Mouse (Mus musculus) CH12.LX (cell line): ENCODE measurements around the gene Celsr3. TPM values are rescaled to one million over a fixed set of nuclear protein-coding genes. Genes with fewer than 3 reads are reported as not detected.

Source experiments
- DNase-seq: peaks from one replicate; pipeline ENCODE4 v3.0.0-alpha.2; 2013; ENCODE audit errors: extremely low read depth
- H3K27ac ChIP-seq: 2 replicates; pipeline ENCODE4 v1.5.1; 2012; ENCODE audit warnings: low read depth, mild to moderate bottlenecking, control low read depth, moderate library complexity; ENCODE audit not compliant: insufficient read depth
- H3K27me3 ChIP-seq: replicated peaks from 2 replicates; pipeline ENCODE3; 2012; ENCODE audit warnings: inconsistent platforms
- H3K36me3 ChIP-seq, 2 experiments: replicated peaks in 1 of 2; 2 replicates each; pipeline versions ENCODE3 to v1.6.1; 2012; ENCODE audit warnings: inconsistent platforms in 1 of 2, low read length in 1 of 2, mild to moderate bottlenecking in 1 of 2, mixed read lengths in 1 of 2, moderate library complexity in 1 of 2; ENCODE audit not compliant: control insufficient read depth in 1 of 2, insufficient read depth in 1 of 2
- H3K4me1 ChIP-seq, 2 experiments: 2 replicates each; pipeline ENCODE4 v1.6.1; 2012; ENCODE audit warnings: inconsistent platforms in 1 of 2, moderate library complexity in 1 of 2; ENCODE audit not compliant: insufficient read depth in 2 of 2, control insufficient read depth in 1 of 2
- H3K4me2 ChIP-seq: 2 replicates; pipeline ENCODE4 v1.6.1; 2012; ENCODE audit warnings: low read depth, mild to moderate bottlenecking, control low read depth; ENCODE audit not compliant: poor library complexity, insufficient read depth, severe bottlenecking
- H3K4me3 ChIP-seq, 3 experiments: fragments of 150-350 bp in 1 of 3; sonication (generic) in 1 of 3; replicated peaks in 1 of 3; 2 replicates each; pipeline versions ENCODE3 to v1.5.1; 2011 to 2012; ENCODE audit warnings: low read depth in 2 of 3, low read length in 2 of 3, mild to moderate bottlenecking in 2 of 3, moderate library complexity in 2 of 3, control low read depth in 1 of 3, improper control_type of control experiment in 1 of 3, inconsistent platforms in 1 of 3, mixed read lengths in 1 of 3; ENCODE audit not compliant: poor library complexity in 1 of 3
- H3K79me2 ChIP-seq: replicated peaks from 2 replicates; pipeline ENCODE4 v1.6.1; 2012; ENCODE audit warnings: mild to moderate bottlenecking, moderate library complexity; ENCODE audit not compliant: control insufficient read depth, poor library complexity, insufficient read depth, severe bottlenecking; ENCODE audit errors: extremely low read depth
- H3K9ac ChIP-seq: 2 replicates; pipeline ENCODE4 v1.6.1; 2012; ENCODE audit warnings: low read depth, mild to moderate bottlenecking, control low read depth, moderate library complexity; ENCODE audit not compliant: insufficient read depth
- H3K9me3 ChIP-seq: replicated peaks from 2 replicates; pipeline ENCODE3; 2012; ENCODE audit warnings: low read length, inconsistent platforms, mixed read lengths
- BHLHE40 ChIP-seq: IDR thresholded peaks from 2 replicates; pipeline ENCODE4 v1.6.1; 2011; ENCODE audit warnings: mild to moderate bottlenecking, low read depth, low read length, improper control_type of control experiment
- CHD1 ChIP-seq: IDR thresholded peaks from 2 replicates; pipeline ENCODE4 v1.6.1; 2012; ENCODE audit warnings: low read depth, low read length, improper control_type of control experiment, inconsistent platforms
- CHD2 ChIP-seq: IDR thresholded peaks from 2 replicates; pipeline ENCODE4 v1.6.1; 2011; ENCODE audit warnings: low read length, improper control_type of control experiment
- CTCF ChIP-seq, 2 experiments: IDR thresholded peaks in 1 of 2; conservative IDR thresholded peaks in 1 of 2; 2 replicates each; pipeline ENCODE4 v1.5.1; 2011 to 2012; ENCODE audit warnings: low read depth in 2 of 2, low read length in 2 of 2, improper control_type of control experiment in 1 of 2, inconsistent platforms in 1 of 2, mild to moderate bottlenecking in 1 of 2, moderate library complexity in 1 of 2
- IRF4 ChIP-seq: IDR thresholded peaks from 2 replicates; pipeline ENCODE4 v1.6.1; 2014; ENCODE audit warnings: low read depth, mild to moderate bottlenecking, inconsistent platforms, low read length, improper control_type of control experiment
- JUN ChIP-seq: IDR thresholded peaks from 2 replicates; pipeline ENCODE4 v1.6.1; 2011; ENCODE audit warnings: low read depth, mild to moderate bottlenecking, low read length, improper control_type of control experiment, moderate library complexity; ENCODE audit not compliant: insufficient read depth
- JUND ChIP-seq: conservative IDR thresholded peaks from 2 replicates; pipeline ENCODE4 v1.6.1; 2011; ENCODE audit warnings: low read depth, low read length, improper control_type of control experiment
- MXI1 ChIP-seq: IDR thresholded peaks from 2 replicates; pipeline ENCODE4 v1.6.1; 2011; ENCODE audit warnings: mild to moderate bottlenecking, low read depth, low read length, improper control_type of control experiment
- NELFE ChIP-seq: IDR thresholded peaks from 2 replicates; pipeline ENCODE4 v1.6.1; 2011; ENCODE audit warnings: low read depth, low read length, improper control_type of control experiment
- NRF1 ChIP-seq: IDR thresholded peaks from 2 replicates; pipeline ENCODE4 v1.6.1; 2014; ENCODE audit warnings: low read depth, mild to moderate bottlenecking, inconsistent platforms, low read length, improper control_type of control experiment, moderate library complexity
- RAD21 ChIP-seq: IDR thresholded peaks from 2 replicates; pipeline ENCODE4 v1.6.1; 2011; ENCODE audit warnings: low read depth, mild to moderate bottlenecking, low read length, improper control_type of control experiment, moderate library complexity
- SIN3A ChIP-seq: IDR thresholded peaks from 2 replicates; pipeline ENCODE4 v1.6.1; 2012; ENCODE audit warnings: low read length, improper control_type of control experiment, inconsistent platforms
- SMC3 ChIP-seq: IDR thresholded peaks from 2 replicates; pipeline ENCODE4 v1.6.1; 2011; ENCODE audit warnings: low read depth, low read length, improper control_type of control experiment
- USF1 ChIP-seq: IDR thresholded peaks from 2 replicates; pipeline ENCODE4 v1.6.1; 2014; ENCODE audit warnings: low read depth, mild to moderate bottlenecking, inconsistent platforms, low read length, improper control_type of control experiment
- USF2 ChIP-seq: conservative IDR thresholded peaks from 2 replicates; pipeline ENCODE4 v1.6.1; 2011; ENCODE audit warnings: low read depth, low read length, improper control_type of control experiment
- ZMIZ1 ChIP-seq: IDR thresholded peaks from 2 replicates; pipeline ENCODE4 v1.6.1; 2012; ENCODE audit warnings: low read depth, mild to moderate bottlenecking, inconsistent platforms, low read length, improper control_type of control experiment
- dilution Hi-C: fragments of 300-500 bp; cut with MboI; formaldehyde crosslinking; loops from 2 replicates; pipeline ENCODE4 v1.14.3; 2020; ENCODE audit warnings: low sequenced_read_pairs; ENCODE audit not compliant: extremely low pct_unique_long_range_greater_than_20kb, extremely low pct_ligation_motif_present
- in situ Hi-C: fragments of 300-500 bp; cut with MboI; formaldehyde crosslinking; loops from 3 replicates; pipeline ENCODE4 v1.14.3; 2019; ENCODE audit warnings: low sequenced_read_pairs, low pct_ligation_motif_present, low pct_unique_long_range_greater_than_20kb, mixed read lengths
- polyA plus RNA-seq: library from polyadenylated mRNA; unstranded; fragments of >175 nt; gene quantifications from 2 replicates; pipeline ENCODE4 v1.2.1, GENCODE M21; 2012; ENCODE audit warnings: low read depth; ENCODE audit not compliant: insufficient read length
- total RNA-seq, 2 experiments: library from RNA; depleted of rRNA; stranded (reverse); fragments of 300-350 nt in 1 of 2; fragments of >200 nt in 1 of 2; gene quantifications; 2 replicates each; pipeline ENCODE4 v1.2.3; 2012 to 2014

Celsr3 gene
- total and polyA plus RNA-seq, 3 experiments = 0.04 TPM; not detected in 2

GRCm38 (mm10) chr9:108845390-108845789, 19.3 kb downstream of the Celsr3 start:
- H3K36me3 ChIP-seq = no peaks in the 10 kb centered on the region
- H3K9ac ChIP-seq = no peak overlapping the region
- no peak overlapping the region for H3K4me3 ChIP-seq
- no peak overlapping the region for H3K4me2 ChIP-seq
- peaks cover 80% of the 10 kb centered on the region for H3K27me3 ChIP-seq
- H3K27ac ChIP-seq = no peak overlapping the region
- dilution Hi-C loops (no loop called here), in situ Hi-C loops (no loop called here)
- H3K9me3 ChIP-seq = no peaks in the 10 kb centered on the region
- H3K4me1 ChIP-seq = peaks cover 4 to 6% of the 10 kb centered on the region in 2 experiments; a peak in 1 of 4 replicates
- H3K79me2 ChIP-seq = no peaks in the 10 kb centered on the region
- no peak for DNase-seq
- no peak for TF ChIP-seq NELFE

DNA sequence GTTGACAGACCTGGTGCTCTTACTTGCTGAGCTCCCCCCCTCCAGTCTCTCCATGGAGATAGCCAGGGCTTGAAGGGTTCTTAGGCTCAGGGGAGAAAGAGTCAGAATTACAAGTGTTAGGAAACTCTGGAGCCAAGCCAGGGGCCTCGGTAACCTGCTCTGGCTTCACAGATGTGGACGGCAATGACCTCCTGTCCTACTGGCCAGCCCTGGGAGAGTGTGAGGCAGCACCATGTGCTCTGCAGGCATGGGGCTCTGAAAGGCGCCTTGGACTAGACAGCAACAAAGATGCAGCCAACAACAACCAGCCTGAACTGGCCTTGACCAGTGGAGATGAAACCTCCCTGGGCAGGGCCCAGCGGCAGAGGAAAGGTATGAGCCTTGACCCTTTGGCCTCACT, 21.3 kb downstream of the Celsr3 start:
- dilution Hi-C loops = no loop called here

DNA sequence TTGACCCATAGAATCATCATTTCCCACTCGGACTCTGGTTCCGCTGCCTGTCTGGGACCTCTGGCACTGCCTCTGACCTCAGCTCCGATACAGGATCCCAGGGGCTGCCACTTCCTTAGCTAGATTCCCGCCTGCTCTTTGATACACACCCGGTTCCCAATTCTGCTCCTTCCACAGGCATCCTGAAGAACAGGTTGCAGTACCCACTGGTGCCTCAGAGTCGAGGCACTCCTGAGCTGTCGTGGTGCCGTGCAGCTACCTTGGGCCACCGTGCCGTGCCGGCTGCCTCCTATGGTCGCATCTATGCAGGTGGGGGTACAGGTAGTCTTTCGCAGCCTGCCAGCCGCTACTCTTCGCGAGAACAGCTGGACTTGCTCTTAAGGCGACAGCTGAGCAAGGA, 22.3 kb downstream of the Celsr3 start:
- H3K9me3 ChIP-seq = no peaks in the 10 kb centered on the region
- in situ Hi-C loops (no loop called here), dilution Hi-C loops (no loop called here)
- TF ChIP-seq ZMIZ1 (no peak), USF1 (no peak), SIN3A (no peak), USF2 (no peak), JUN (no peak), IRF4 (no peak), SMC3 (no peak), NELFE (no peak), NRF1 (no peak), CTCF (conservative IDR thresholded peaks at IDR 0.05 in 1 of 2, IDR thresholded peaks at IDR 0.05 in 1 of 2; ENCODE audit: low read depth in 2 of 2, low read length in 2 of 2) (no peak), MXI1 (no peak)
- no peak overlapping the region for H3K9ac ChIP-seq
- no peaks in the 10 kb centered on the region for H3K36me3 ChIP-seq
- no peak overlapping the region for H3K4me3 ChIP-seq
- H3K27ac ChIP-seq = no peak overlapping the region
- no peak overlapping the region for H3K4me2 ChIP-seq
- H3K4me1 ChIP-seq = peaks cover 6 to 25% of the 10 kb centered on the region in 2 experiments; a peak in 3 of 4 replicates
- H3K79me2 ChIP-seq = no peaks in the 10 kb centered on the region
- DNase-seq = no peak
- peaks cover 51% of the 10 kb centered on the region for H3K27me3 ChIP-seq

More for the DNA sequence above, 21.3 kb downstream of the Celsr3 start:
- no peak overlapping the region for H3K4me2 ChIP-seq
- H3K27me3 ChIP-seq = peaks cover 61% of the 10 kb centered on the region
- H3K4me1 ChIP-seq = peaks cover 6 to 15% of the 10 kb centered on the region in 2 experiments; a peak in 3 of 4 replicates
- no peak overlapping the region for H3K9ac ChIP-seq
- DNase-seq = no peak
- TF ChIP-seq USF2 = no peak
- no peak for TF ChIP-seq RAD21
- no peak for TF ChIP-seq CHD2
- TF ChIP-seq CHD1 = no peak
- TF ChIP-seq BHLHE40 = no peak
- no peak for TF ChIP-seq CTCF (conservative IDR thresholded peaks at IDR 0.05 in 1 of 2, IDR thresholded peaks at IDR 0.05 in 1 of 2; ENCODE audit: low read depth in 2 of 2, low read length in 2 of 2)
- no peak for TF ChIP-seq JUND
- TF ChIP-seq, all 38 proteins: peak for 0
- H3K79me2 ChIP-seq = no peaks in the 10 kb centered on the region
- in situ Hi-C loops = no loop called here
- H3K9me3 ChIP-seq = no peaks in the 10 kb centered on the region
- H3K36me3 ChIP-seq = no peaks in the 10 kb centered on the region
- H3K27ac ChIP-seq = no peak overlapping the region
- H3K4me3 ChIP-seq = no peak overlapping the region
